Comparison of ENCODE assay signal across 8 mouse cellular contexts in the genomic region with DNA sequence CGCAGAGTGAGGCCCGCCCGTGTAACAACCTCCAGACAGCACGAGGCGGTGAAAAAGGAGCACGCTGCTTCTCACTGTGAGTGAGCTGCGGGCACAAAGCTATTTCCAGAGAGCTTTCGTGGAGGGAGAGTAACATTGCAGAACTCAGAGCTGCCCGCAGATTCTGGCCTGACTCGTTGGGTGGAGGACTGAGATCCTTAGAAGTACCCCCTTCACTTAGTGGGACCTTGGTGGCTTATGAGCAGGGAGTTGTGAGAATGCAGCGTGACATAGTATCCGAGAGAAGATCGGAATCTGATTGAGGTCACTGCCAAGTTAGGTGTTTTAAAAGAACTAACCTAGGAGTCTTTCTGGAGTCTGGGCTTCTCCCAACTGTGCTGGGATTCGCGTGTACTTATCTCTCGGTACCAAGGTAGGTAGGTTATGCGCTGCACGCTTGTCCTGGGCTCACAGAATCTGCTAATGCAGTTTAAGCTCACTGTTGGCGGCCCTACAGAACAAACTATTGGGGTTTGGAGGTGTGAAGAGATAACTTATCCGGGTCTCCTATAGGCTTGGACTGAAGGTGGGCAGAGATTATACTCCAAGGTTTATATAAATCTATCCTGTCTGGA. TPM values are rescaled to one million over a fixed set of nuclear protein-coding genes. Genes with fewer than 3 reads are reported as not detected.
DNase-seq lines count a peak whose midpoint lies in the region; ATAC-seq lines count a peak whose summit lies in the region.

No protein-coding gene starts in this region.

- peak overlapping the region; percentile 79 for H3K9ac ChIP-seq in kidney, embryonic 16.5 days (replicated peaks; ENCODE audit: low read length)
- peak overlapping the region; percentile 79 for H3K9ac ChIP-seq in midbrain, embryonic 16.5 days (ENCODE audit: low read depth, low read length)

- peaks cover 16% of the 10 kb centered on the region for H3K4me1 ChIP-seq in kidney, embryonic 16.5 days (ENCODE audit: insufficient read depth, low read length)
- peaks cover 16% of the 10 kb centered on the region for H3K4me1 ChIP-seq in midbrain, embryonic 16.5 days (ENCODE audit: control insufficient read depth, insufficient read depth, low read length)

- WGBS in kidney, embryonic 16.5 days, result 0% methylated on average over 20 of the region's 20 CpGs
- under 1% methylated on average over 20 of the region's 20 CpGs for WGBS in midbrain, embryonic 16.5 days

- no peaks in the 10 kb centered on the region for H3K27me3 ChIP-seq in kidney, embryonic 16.5 days (ENCODE audit: insufficient read depth, low read length)
- no peaks in the 10 kb centered on the region for H3K27me3 ChIP-seq in midbrain, embryonic 16.5 days (ENCODE audit: control insufficient read depth, insufficient read depth, low read depth, low read length)

- ATAC-seq in kidney, embryonic 16.5 days (ENCODE audit: low FRiP score, low TSS enrichment), result no peak
- peak; percentile 79; the same call in 1 of the 2 replicates for ATAC-seq in midbrain, embryonic 16.5 days

- H3K27ac ChIP-seq in kidney, embryonic 16.5 days (ENCODE audit: low read length), result peak overlapping the region; percentile 71
- peak overlapping the region; percentile 75 for H3K27ac ChIP-seq in midbrain, embryonic 16.5 days (ENCODE audit: low read length)

- peaks cover 4% of the 10 kb centered on the region; the same call in 1 of the 2 replicates for H3K36me3 ChIP-seq in kidney, embryonic 16.5 days (ENCODE audit: insufficient read depth, low read length)
- H3K36me3 ChIP-seq in midbrain, embryonic 16.5 days (ENCODE audit: control insufficient read depth, insufficient read depth, low read length), result no peaks in the 10 kb centered on the region

- peak overlapping the region; percentile 79 for H3K4me2 ChIP-seq in kidney, embryonic 16.5 days (replicated peaks; ENCODE audit: low read depth, low read length)
- peak overlapping the region; percentile 94 for H3K4me2 ChIP-seq in midbrain, embryonic 16.5 days (ENCODE audit: low read length)

- H3K9me3 ChIP-seq in kidney, embryonic 16.5 days (ENCODE audit: low read length), result no peaks in the 10 kb centered on the region
- no peaks in the 10 kb centered on the region for H3K9me3 ChIP-seq in midbrain, embryonic 16.5 days (replicated peaks; ENCODE audit: control insufficient read depth, low read length, poor library complexity, severe bottlenecking)

- peak overlapping the region; percentile 91 for H3K4me3 ChIP-seq in kidney, embryonic 16.5 days (ENCODE audit: low read length)
- peak overlapping the region; percentile 73 for H3K4me3 ChIP-seq in midbrain, embryonic 16.5 days (ENCODE audit: low read depth, low read length)

- DNase-seq in cerebellum, adult 9-10 months, result peak; percentile 21
- DNase-seq in cerebellum, adult 8-10 months, result no peak
- DNase-seq in thymus, postnatal 4 days, result peak; percentile 9
- no peak for DNase-seq in thymus, postnatal 25 days
- no peak for DNase-seq in urinary bladder, postnatal 4 days (ENCODE audit: low spot score in 2 of 2)
- DNase-seq in left cerebral cortex, adult 18-20 months (ENCODE audit: low spot score in 2 of 2), result no peak

RNA-seq across cellular contexts. Expression of a gene that starts 0.4 kb away (rescaled TPM):
- 79.2 and 87.0 TPM in 2 replicates for polyA plus RNA-seq in kidney, embryonic 16.5 days (2015; fragmentation: Nextera tagmentation; extraction: Ambion mirVana)
- polyA plus RNA-seq in midbrain, embryonic 16.5 days (2015; fragmentation: Nextera tagmentation; extraction: Ambion mirVana), result 46.7 and 47.2 TPM in 2 replicates
- 10 to 100 TPM; 62.0 to 67.9 TPM for total RNA-seq in left cerebral cortex, adult 18-20 months (2021)

RNA-seq across cellular contexts. Expression of a gene that starts 29.5 kb away (rescaled TPM):
- polyA plus RNA-seq in kidney, embryonic 16.5 days (2015; fragmentation: Nextera tagmentation; extraction: Ambion mirVana), result 15.1 and 15.7 TPM in 2 replicates
- 13.4 and 18.7 TPM in 2 replicates for polyA plus RNA-seq in midbrain, embryonic 16.5 days (2015; fragmentation: Nextera tagmentation; extraction: Ambion mirVana)
- total RNA-seq in left cerebral cortex, adult 18-20 months (2021), result 10 to 100 TPM; 22.7 to 25.1 TPM

RNA-seq across cellular contexts. Expression of a gene that starts 29.8 kb away (rescaled TPM):
- polyA plus RNA-seq in kidney, embryonic 16.5 days (2015; fragmentation: Nextera tagmentation; extraction: Ambion mirVana), result 26.2 and 28.6 TPM in 2 replicates
- polyA plus RNA-seq in midbrain, embryonic 16.5 days (2015; fragmentation: Nextera tagmentation; extraction: Ambion mirVana), result 6.1 and 6.6 TPM in 2 replicates
- total RNA-seq in left cerebral cortex, adult 18-20 months (2021), result 1 to 10 TPM in 1 of 2 experiments, under 1 TPM in 1; 0.79 to 1.2 TPM

Comparison
In these comparisons a context has a peak if more than half of its experiments do, and no peak if none do; other contexts are left out.
1. DNase-seq: peak in cerebellum, adult 9-10 months (single experiment) and thymus, postnatal 4 days (single experiment); none in cerebellum, adult 8-10 months (single experiment), thymus, postnatal 25 days (single experiment), urinary bladder, postnatal 4 days (0 of 2) and left cerebral cortex, adult 18-20 months (0 of 2).